Mouse (Mus musculus) left cerebral cortex, postnatal 4 days (tissue): Measurements from ENCODE around the gene Ssb. TPM values are rescaled to one million over a fixed set of nuclear protein-coding genes. Genes with fewer than 3 reads are reported as not detected.
A peak's percentile ranks its signal among the peaks of the same experiment; 100 is the strongest.
"Not testable (repeated sequence)": the region's sequence is repeated elsewhere in the genome, so short reads cannot be mapped to it uniquely, and the experiment has no call there.

ENCODE experiments used
- DNase-seq: peaks from one replicate; pipeline ENCODE4 v3.0.0-alpha.2; 2022
- intact Hi-C: fragments of 180-260 bp; cut with DNase I; formaldehyde crosslinking; loops from one replicate; pipeline ENCODE4 v1.15.1; 2025
- total RNA-seq, 2 experiments: library from RNA; stranded (reverse); gene quantifications; 2 replicates each; pipeline ENCODE4 v1.2.3; 2021

Gene Ssb
- total RNA-seq, 2 experiments from 2014 or later, result 155 to 170 TPM

DNA sequence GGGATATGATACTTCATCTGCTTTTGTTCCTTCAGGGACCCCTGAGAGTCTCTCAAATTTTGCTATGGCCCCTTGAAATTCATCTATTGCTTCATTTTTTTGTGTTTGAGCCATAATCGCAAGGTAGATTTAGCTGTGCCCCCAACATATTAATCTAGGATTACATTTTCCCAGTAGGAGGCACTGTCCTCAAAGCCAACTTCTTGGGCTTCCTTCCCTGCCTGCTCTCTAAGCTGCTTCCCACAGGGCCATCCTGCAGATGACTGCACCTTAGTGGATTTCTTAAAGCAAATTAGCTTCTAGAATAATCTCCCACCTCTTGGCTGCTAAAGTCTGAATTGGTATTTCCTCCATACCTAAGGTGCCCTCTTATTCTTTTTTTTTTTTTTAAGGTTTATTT lies 3.5 kb upstream of the Ssb start:
- intact Hi-C loops, result no loop called here
- DNase-seq, result no peak

DNA sequence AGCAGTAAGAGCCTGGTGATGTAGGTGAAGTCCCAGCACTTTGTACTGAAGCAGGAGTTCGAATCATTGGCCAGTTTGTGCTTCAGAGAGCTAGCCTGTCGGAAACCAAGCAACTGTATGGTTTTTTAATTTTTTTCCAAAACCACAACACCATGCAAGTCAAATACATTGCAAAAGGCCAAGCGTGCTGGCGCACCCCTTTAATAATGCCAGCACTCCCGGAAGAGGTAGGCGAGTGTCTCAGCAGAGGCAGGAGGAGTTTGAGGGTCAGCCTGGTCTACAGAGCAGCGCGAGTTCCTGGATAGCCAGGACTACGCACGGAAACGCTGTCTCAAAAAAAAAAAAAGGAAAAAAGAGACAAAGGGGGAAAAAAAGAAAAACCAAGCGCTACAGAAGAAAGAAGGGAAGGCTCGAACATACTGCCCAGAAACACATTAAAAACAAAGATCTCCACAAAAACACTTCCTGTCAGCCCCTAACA lies 350 bp upstream of the Ssb start:
- intact Hi-C loops, result no loop called here
- no peak for DNase-seq

- intact Hi-C loops, result no loop called here
- no peak for DNase-seq
Observed at GRCm38 (mm10) chr2:69862117-69862657, 825 bp downstream of the Ssb start.

- no peak for DNase-seq
- intact Hi-C loops, result no loop called here
Observed at GRCm38 (mm10) chr2:69883990-69884391, 22.6 kb downstream of the Ssb start.

GRCm38 (mm10) chr2:69884581-69884980 lies 23.2 kb downstream of the Ssb start:
- DNase-seq, result no peak
- intact Hi-C loops, result no loop called here

GRCm38 (mm10) chr2:69885050-69885449 lies 23.7 kb downstream of the Ssb start:
- no peak for DNase-seq
- intact Hi-C loops, result no loop called here

- intact Hi-C loops, result no loop called here
- DNase-seq, result peak; percentile 91
Observed at GRCm38 (mm10) chr2:69885451-69886305, 24.3 kb downstream of the Ssb start, which contains the start of gene Mettl5. TSS of gene Mettl5 (minus strand) at chr2:69885615.

DNA sequence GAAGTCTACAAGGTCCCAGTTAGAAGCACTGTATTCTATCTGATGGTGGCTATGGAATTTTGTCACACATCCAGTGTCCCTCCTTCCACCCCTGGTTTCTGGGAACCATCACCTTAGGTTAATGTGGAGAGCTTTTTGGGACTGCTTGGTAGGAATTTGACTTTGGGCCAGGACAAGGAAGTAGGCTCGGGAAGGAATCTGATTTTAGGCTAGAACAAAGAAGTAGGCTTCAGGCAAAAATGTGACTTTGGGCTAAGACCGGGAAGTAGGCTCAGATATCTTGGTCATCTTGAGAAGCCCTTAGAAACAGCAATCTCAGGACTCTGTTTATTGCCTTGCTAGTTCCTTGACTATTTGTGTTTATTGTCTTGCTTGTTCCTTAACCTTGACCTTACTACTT lies 27.6 kb downstream of the Ssb start:
- DNase-seq, result no peak
- intact Hi-C loops, result no loop called here

GRCm38 (mm10) chr2:69890843-69891242 lies 29.5 kb downstream of the Ssb start:
- no peak for DNase-seq
- intact Hi-C loops, result no loop called here

DNA sequence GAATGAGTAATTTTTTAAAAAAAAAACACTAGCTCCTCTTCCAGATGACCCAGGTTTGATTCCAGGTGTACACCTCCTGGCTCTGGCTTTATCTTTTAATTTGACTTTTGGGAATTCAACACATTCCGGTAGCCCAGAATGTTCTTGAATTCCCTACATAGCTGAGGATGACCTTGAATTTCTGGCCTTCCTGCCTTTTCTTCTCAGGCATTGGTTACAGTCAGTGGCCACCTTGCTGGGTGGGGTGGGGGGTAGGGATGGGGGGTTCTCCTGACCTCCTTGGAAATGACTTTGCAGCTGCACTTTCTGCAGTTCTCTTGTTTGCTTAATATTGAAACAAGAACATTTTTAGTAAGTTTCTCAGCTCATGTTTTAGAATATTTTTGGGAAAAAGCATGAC lies 31.8 kb downstream of the Ssb start:
- no peak for DNase-seq
- intact Hi-C loops, result no loop called here

DNA sequence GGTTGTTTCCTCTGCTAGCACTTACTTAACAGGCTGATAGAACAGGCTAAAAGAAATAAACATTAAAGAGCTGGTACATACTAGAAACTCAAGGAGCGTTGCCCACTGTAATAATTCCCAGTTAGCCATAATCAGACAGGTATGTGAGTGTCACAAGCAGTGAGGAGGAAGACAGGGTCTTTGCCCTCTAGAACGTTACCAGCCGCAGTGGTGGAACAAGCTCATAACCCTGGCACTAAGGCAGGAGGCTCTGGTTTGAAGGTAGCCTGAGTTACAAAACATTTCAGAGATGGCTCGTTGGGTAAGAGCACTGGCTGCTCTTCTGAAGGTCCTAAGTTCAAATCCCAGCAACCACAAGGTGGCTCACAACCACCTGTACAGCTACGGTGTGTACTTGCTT lies 32.5 kb downstream of the Ssb start:
- intact Hi-C loops, result no loop called here
- DNase-seq, result no peak

DNA sequence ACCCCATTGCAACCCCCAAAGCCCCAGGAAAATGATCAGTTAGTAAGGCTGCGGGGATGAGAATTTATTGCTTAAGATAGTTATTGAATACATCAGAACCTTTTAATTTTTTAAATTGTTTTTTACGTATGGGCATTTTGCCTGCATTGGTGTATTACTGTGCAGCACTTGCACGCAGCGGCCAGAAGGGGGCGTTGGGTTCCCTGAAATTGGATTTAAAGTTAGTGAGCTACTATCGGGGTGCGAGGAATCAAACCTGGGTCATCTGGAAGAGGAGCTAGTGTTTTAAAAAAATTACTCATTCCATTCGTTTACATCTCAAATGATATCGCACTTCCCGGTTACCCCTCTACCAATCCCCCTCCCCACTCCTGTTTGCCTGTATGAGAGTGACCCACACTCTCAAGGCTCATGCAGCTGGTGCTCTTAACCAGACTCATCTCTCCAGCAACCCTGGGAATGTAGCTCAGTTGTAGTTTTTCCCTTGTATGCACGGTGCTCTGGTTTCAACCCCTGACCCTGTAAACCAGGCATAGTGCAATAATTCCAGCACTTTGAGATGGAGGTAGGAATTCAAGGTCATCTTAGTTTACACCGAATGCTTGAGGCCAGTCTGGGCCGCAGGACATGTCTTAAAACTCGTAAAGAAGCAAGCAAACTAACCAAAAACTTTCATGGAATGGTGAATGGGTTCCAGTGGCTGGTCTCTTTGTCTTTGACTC lies 34.3 kb downstream of the Ssb start:
- intact Hi-C loops, result no loop called here
- no peak for DNase-seq

GRCm38 (mm10) chr2:69896224-69896581 lies 34.8 kb downstream of the Ssb start:
- intact Hi-C loops, result no loop called here
- DNase-seq, result no peak

DNA sequence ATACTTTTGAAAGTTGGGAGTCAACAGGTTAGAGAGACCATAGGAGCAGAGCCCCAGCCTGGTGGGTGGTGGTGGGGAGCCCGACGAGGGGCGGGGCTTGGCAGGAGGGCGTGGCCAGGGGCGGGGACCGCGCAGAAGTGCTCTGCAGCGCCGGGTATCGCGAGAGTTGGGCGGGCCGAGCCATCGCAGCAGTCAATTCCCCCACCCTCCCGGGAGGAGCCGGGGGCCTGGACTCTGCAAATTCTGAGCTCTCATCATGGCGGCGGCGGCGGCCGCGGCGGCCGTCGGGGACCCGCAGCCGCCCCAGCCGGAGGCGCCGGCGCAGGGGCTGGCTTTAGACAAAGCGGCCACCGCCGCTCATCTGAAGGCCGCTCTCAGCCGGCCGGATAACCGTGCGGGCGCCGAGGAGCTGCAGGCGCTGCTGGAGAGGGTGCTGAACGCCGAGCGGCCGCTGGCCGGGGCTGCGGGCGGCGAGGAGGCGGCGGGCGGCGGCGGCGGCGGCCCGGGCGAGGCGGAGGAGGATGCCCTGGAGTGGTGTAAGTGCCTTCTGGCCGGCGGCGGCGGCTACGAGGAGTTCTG lies 35.8 kb downstream of the Ssb start, which contains the start of gene Ubr3:
TSS of gene Ubr3 (plus strand) at position 208 of the 579 bp plus-strand sequence.
- DNase-seq, result peak; percentile 99
- intact Hi-C loops, result no loop called here

- peak; percentile 46 for DNase-seq
- intact Hi-C loops, result no loop called here
Observed at GRCm38 (mm10) chr2:69897618-69898575, 36.5 kb downstream of the Ssb start.

DNA sequence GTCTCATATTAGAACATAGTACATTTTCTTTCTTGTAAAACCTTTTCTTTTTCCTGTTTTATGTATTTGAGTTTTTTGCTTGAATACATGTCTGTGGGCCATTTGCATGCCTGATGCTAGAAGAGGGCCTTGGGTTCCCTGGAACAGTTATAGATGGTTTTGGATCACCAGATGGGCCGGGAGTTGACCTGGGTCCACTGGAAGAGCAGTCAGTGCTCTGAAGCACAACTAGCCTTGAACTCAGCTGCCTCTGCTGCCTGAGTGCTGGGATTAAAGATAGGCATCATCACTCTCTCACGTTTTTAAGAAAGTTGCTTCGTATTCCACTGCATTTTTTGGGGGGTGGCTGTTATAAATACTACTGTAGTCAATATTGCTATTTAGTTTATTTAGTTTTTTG lies 42.2 kb downstream of the Ssb start:
- intact Hi-C loops, result no loop called here
- DNase-seq, result no peak

GRCm38 (mm10) chr2:69907394-69907793 lies 46.0 kb downstream of the Ssb start:
- DNase-seq, intact Hi-C loops: not testable (repeated sequence)

GRCm38 (mm10) chr2:69912801-69913200 lies 51.4 kb downstream of the Ssb start:
- DNase-seq, result no peak
- intact Hi-C loops, result no loop called here

GRCm38 (mm10) chr2:69917301-69917700 lies 55.9 kb downstream of the Ssb start:
- intact Hi-C loops, result no loop called here
- no peak for DNase-seq
